Mouse (Mus musculus): ENCODE measurements around the gene Akap17b.

DNA sequence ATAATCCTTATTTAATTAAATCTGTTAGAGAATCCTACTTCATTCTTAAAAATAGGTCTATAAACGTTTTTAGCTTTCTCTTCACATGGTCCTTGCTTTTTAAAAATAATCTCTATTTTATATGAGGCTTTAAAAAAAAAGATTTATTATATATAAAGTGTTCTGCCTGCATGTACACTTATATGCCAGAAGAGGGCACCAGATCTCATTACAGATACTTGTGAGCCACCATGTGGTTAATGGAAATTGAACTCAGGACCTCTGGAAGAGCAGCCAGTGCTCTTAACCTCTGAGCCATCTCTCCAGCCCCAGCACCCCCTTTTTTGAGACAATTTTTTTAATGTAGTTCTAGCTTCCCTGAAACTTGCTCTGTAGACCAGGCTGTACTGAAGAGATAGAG is 14.4 kb downstream of the Akap17b start:
- TF ChIP-seq GATA1 (IDR thresholded peaks at IDR 0.05; ENCODE audit: borderline replicate concordance, low read length), result no peak
- TF ChIP-seq CTCF (IDR thresholded peaks at IDR 0.05; ENCODE audit: low read depth, low read length), result no peak

Measured in G1E (cell line).